Mouse (Mus musculus) CH12.LX (cell line): Measurements from ENCODE around the gene Cisd3. TPM values are rescaled to one million over a fixed set of nuclear protein-coding genes. Genes with fewer than 3 reads are reported as not detected.
A peak's percentile ranks its signal among the peaks of the same experiment; 100 is the strongest.

Source experiments
- DNase-seq: peaks from one replicate; pipeline ENCODE4 v3.0.0-alpha.2; 2013; ENCODE audit errors: extremely low read depth
- H3K27ac ChIP-seq: 2 replicates; pipeline ENCODE4 v1.5.1; 2012; ENCODE audit warnings: low read depth, mild to moderate bottlenecking, control low read depth, moderate library complexity; ENCODE audit not compliant: insufficient read depth
- H3K27me3 ChIP-seq: replicated peaks from 2 replicates; pipeline ENCODE3; 2012; ENCODE audit warnings: inconsistent platforms
- H3K36me3 ChIP-seq, 2 experiments: replicated peaks in 1 of 2; 2 replicates each; pipeline versions ENCODE3 to v1.6.1; 2012; ENCODE audit warnings: inconsistent platforms in 1 of 2, low read length in 1 of 2, mild to moderate bottlenecking in 1 of 2, mixed read lengths in 1 of 2, moderate library complexity in 1 of 2; ENCODE audit not compliant: control insufficient read depth in 1 of 2, insufficient read depth in 1 of 2
- H3K4me1 ChIP-seq, 2 experiments: 2 replicates each; pipeline ENCODE4 v1.6.1; 2012; ENCODE audit warnings: inconsistent platforms in 1 of 2, moderate library complexity in 1 of 2; ENCODE audit not compliant: insufficient read depth in 2 of 2, control insufficient read depth in 1 of 2
- H3K4me2 ChIP-seq: 2 replicates; pipeline ENCODE4 v1.6.1; 2012; ENCODE audit warnings: low read depth, mild to moderate bottlenecking, control low read depth; ENCODE audit not compliant: poor library complexity, insufficient read depth, severe bottlenecking
- H3K4me3 ChIP-seq, 3 experiments: fragments of 150-350 bp in 1 of 3; sonication (generic) in 1 of 3; replicated peaks in 1 of 3; 2 replicates each; pipeline versions ENCODE3 to v1.5.1; 2011 to 2012; ENCODE audit warnings: low read depth in 2 of 3, low read length in 2 of 3, mild to moderate bottlenecking in 2 of 3, moderate library complexity in 2 of 3, control low read depth in 1 of 3, improper control_type of control experiment in 1 of 3, inconsistent platforms in 1 of 3, mixed read lengths in 1 of 3; ENCODE audit not compliant: poor library complexity in 1 of 3
- H3K79me2 ChIP-seq: replicated peaks from 2 replicates; pipeline ENCODE4 v1.6.1; 2012; ENCODE audit warnings: mild to moderate bottlenecking, moderate library complexity; ENCODE audit not compliant: control insufficient read depth, poor library complexity, insufficient read depth, severe bottlenecking; ENCODE audit errors: extremely low read depth
- H3K9ac ChIP-seq: 2 replicates; pipeline ENCODE4 v1.6.1; 2012; ENCODE audit warnings: low read depth, mild to moderate bottlenecking, control low read depth, moderate library complexity; ENCODE audit not compliant: insufficient read depth
- H3K9me3 ChIP-seq: replicated peaks from 2 replicates; pipeline ENCODE3; 2012; ENCODE audit warnings: low read length, inconsistent platforms, mixed read lengths
- CTCF ChIP-seq, 2 experiments: IDR thresholded peaks in 1 of 2; conservative IDR thresholded peaks in 1 of 2; 2 replicates each; pipeline ENCODE4 v1.5.1; 2011 to 2012; ENCODE audit warnings: low read depth in 2 of 2, low read length in 2 of 2, improper control_type of control experiment in 1 of 2, inconsistent platforms in 1 of 2, mild to moderate bottlenecking in 1 of 2, moderate library complexity in 1 of 2
- EP300 ChIP-seq: IDR thresholded peaks from 2 replicates; pipeline ENCODE4 v1.6.1; 2011; ENCODE audit warnings: low read length, improper control_type of control experiment
- ETS1 ChIP-seq: conservative IDR thresholded peaks from 2 replicates; pipeline ENCODE4 v1.6.1; 2012; ENCODE audit warnings: low read depth, mild to moderate bottlenecking, inconsistent platforms, low read length, improper control_type of control experiment, moderate library complexity
- JUN ChIP-seq: IDR thresholded peaks from 2 replicates; pipeline ENCODE4 v1.6.1; 2011; ENCODE audit warnings: low read depth, mild to moderate bottlenecking, low read length, improper control_type of control experiment, moderate library complexity; ENCODE audit not compliant: insufficient read depth
- KAT2A ChIP-seq: IDR thresholded peaks from 2 replicates; pipeline ENCODE4 v1.6.1; 2012; ENCODE audit warnings: low read length, improper control_type of control experiment, inconsistent platforms; ENCODE audit not compliant: insufficient replicate concordance
- MAX ChIP-seq: IDR thresholded peaks from 2 replicates; pipeline ENCODE4 v1.6.1; 2011; ENCODE audit warnings: low read length, improper control_type of control experiment
- MAZ ChIP-seq: IDR thresholded peaks from 2 replicates; pipeline ENCODE4 v1.6.1; 2012; ENCODE audit warnings: low read depth, mild to moderate bottlenecking, inconsistent platforms, low read length, improper control_type of control experiment, moderate library complexity
- MXI1 ChIP-seq: IDR thresholded peaks from 2 replicates; pipeline ENCODE4 v1.6.1; 2011; ENCODE audit warnings: mild to moderate bottlenecking, low read depth, low read length, improper control_type of control experiment
- MYC ChIP-seq: IDR thresholded peaks from 2 replicates; pipeline ENCODE4 v1.6.1; 2011; ENCODE audit warnings: low read depth, mild to moderate bottlenecking, improper control_type of control experiment, low read length
- NELFE ChIP-seq: IDR thresholded peaks from 2 replicates; pipeline ENCODE4 v1.6.1; 2011; ENCODE audit warnings: low read depth, low read length, improper control_type of control experiment
- PAX5 ChIP-seq: IDR thresholded peaks from 2 replicates; pipeline ENCODE4 v1.6.1; 2012; ENCODE audit warnings: low read length, inconsistent platforms, mixed read lengths
- RAD21 ChIP-seq: IDR thresholded peaks from 2 replicates; pipeline ENCODE4 v1.6.1; 2011; ENCODE audit warnings: low read depth, mild to moderate bottlenecking, low read length, improper control_type of control experiment, moderate library complexity
- RCOR1 ChIP-seq: conservative IDR thresholded peaks from 2 replicates; pipeline ENCODE4 v1.6.1; 2012; ENCODE audit warnings: low read depth, mild to moderate bottlenecking, inconsistent platforms, low read length, improper control_type of control experiment
- SIN3A ChIP-seq: IDR thresholded peaks from 2 replicates; pipeline ENCODE4 v1.6.1; 2012; ENCODE audit warnings: low read length, improper control_type of control experiment, inconsistent platforms
- TBP ChIP-seq: conservative IDR thresholded peaks from 2 replicates; pipeline ENCODE4 v1.6.1; 2011; ENCODE audit warnings: low read depth, low read length, improper control_type of control experiment
- USF1 ChIP-seq: IDR thresholded peaks from 2 replicates; pipeline ENCODE4 v1.6.1; 2014; ENCODE audit warnings: low read depth, mild to moderate bottlenecking, inconsistent platforms, low read length, improper control_type of control experiment
- ZKSCAN1 ChIP-seq: IDR thresholded peaks from 2 replicates; pipeline ENCODE4 v1.6.1; 2012; ENCODE audit warnings: low read depth, inconsistent platforms, low read length, improper control_type of control experiment, borderline replicate concordance
- ZMIZ1 ChIP-seq: IDR thresholded peaks from 2 replicates; pipeline ENCODE4 v1.6.1; 2012; ENCODE audit warnings: low read depth, mild to moderate bottlenecking, inconsistent platforms, low read length, improper control_type of control experiment
- dilution Hi-C: fragments of 300-500 bp; cut with MboI; formaldehyde crosslinking; loops from 2 replicates; pipeline ENCODE4 v1.14.3; 2020; ENCODE audit warnings: low sequenced_read_pairs; ENCODE audit not compliant: extremely low pct_unique_long_range_greater_than_20kb, extremely low pct_ligation_motif_present
- in situ Hi-C: fragments of 300-500 bp; cut with MboI; formaldehyde crosslinking; loops from 3 replicates; pipeline ENCODE4 v1.14.3; 2019; ENCODE audit warnings: low sequenced_read_pairs, low pct_ligation_motif_present, low pct_unique_long_range_greater_than_20kb, mixed read lengths
- polyA plus RNA-seq: library from polyadenylated mRNA; unstranded; fragments of >175 nt; gene quantifications from 2 replicates; pipeline ENCODE4 v1.2.1, GENCODE M21; 2012; ENCODE audit warnings: low read depth; ENCODE audit not compliant: insufficient read length
- total RNA-seq, 2 experiments: library from RNA; depleted of rRNA; stranded (reverse); fragments of 300-350 nt in 1 of 2; fragments of >200 nt in 1 of 2; gene quantifications; 2 replicates each; pipeline ENCODE4 v1.2.3; 2012 to 2014

Gene Cisd3
- total and polyA plus RNA-seq, 3 experiments = 66.1 to 221 (median 141) TPM

GRCm38 (mm10) chr11:97696669-97697068 is 11.0 kb downstream of the Cisd3 start:
- no peaks in the 10 kb centered on the region; the same call in 1 of the 2 replicates for H3K79me2 ChIP-seq
- H3K36me3 ChIP-seq = peaks cover 17 to 30% of the 10 kb centered on the region in 2 experiments
- no peak overlapping the region for H3K9ac ChIP-seq
- H3K4me3 ChIP-seq = no peak overlapping the region
- TF ChIP-seq MAX = no peak
- no peak for TF ChIP-seq NELFE
- no peak for TF ChIP-seq USF1
- no peak for TF ChIP-seq JUN
- TF ChIP-seq MAZ = no peak
- no peak for TF ChIP-seq MXI1
- no peak for TF ChIP-seq CTCF (conservative IDR thresholded peaks at IDR 0.05 in 1 of 2, IDR thresholded peaks at IDR 0.05 in 1 of 2; ENCODE audit: low read depth in 2 of 2, low read length in 2 of 2)
- no peak for TF ChIP-seq ZMIZ1
- TF ChIP-seq PAX5 = no peak
- no peak for TF ChIP-seq MYC
- TF ChIP-seq RCOR1 = no peak
- TF ChIP-seq ETS1 = no peak
- TF ChIP-seq SIN3A = no peak
- no peak for TF ChIP-seq KAT2A
- no peak for TF ChIP-seq RAD21
- TF ChIP-seq ZKSCAN1 = no peak
- no peak for DNase-seq
- no peak overlapping the region for H3K4me2 ChIP-seq
- dilution Hi-C loops = no loop called here
- no peak overlapping the region for H3K27ac ChIP-seq
- peaks cover 8 to 35% of the 10 kb centered on the region in 2 experiments for H3K4me1 ChIP-seq
- H3K27me3 ChIP-seq = peaks cover 16% of the 10 kb centered on the region
- in situ Hi-C loops = loop anchor here (5.0 kb wide), 1 partner anchor 64 kb away; no protein-coding TSS in a partner anchor
- no peaks in the 10 kb centered on the region for H3K9me3 ChIP-seq

- H3K27me3 ChIP-seq = peaks cover 21% of the 10 kb centered on the region
- no peak overlapping the region for H3K4me3 ChIP-seq
- H3K9ac ChIP-seq = no peak overlapping the region
- TF ChIP-seq KAT2A (no peak), TBP (0 out of 2 replicates have a peak, but pooled peaks have one; percentile 34), EP300 (no peak), RAD21 (no peak)
- no peaks in the 10 kb centered on the region for H3K9me3 ChIP-seq
- H3K27ac ChIP-seq = no peak overlapping the region
- H3K79me2 ChIP-seq = no peaks in the 10 kb centered on the region; the same call in 1 of the 2 replicates
- no peak for DNase-seq
- H3K36me3 ChIP-seq = peaks cover 10 to 24% of the 10 kb centered on the region in 2 experiments
- in situ Hi-C loops = loop anchor here (5.0 kb wide), 1 partner anchor 65 kb away; no protein-coding TSS in a partner anchor
- dilution Hi-C loops = no loop called here
- no peak overlapping the region for H3K4me2 ChIP-seq
- peaks cover 9 to 40% of the 10 kb centered on the region in 2 experiments for H3K4me1 ChIP-seq
Observed at GRCm38 (mm10) chr11:97697199-97697890, 11.7 kb downstream of the Cisd3 start.
